Mouse (Mus musculus): ENCODE results near the gene Mccc1.

Gene Mccc1

DNA sequence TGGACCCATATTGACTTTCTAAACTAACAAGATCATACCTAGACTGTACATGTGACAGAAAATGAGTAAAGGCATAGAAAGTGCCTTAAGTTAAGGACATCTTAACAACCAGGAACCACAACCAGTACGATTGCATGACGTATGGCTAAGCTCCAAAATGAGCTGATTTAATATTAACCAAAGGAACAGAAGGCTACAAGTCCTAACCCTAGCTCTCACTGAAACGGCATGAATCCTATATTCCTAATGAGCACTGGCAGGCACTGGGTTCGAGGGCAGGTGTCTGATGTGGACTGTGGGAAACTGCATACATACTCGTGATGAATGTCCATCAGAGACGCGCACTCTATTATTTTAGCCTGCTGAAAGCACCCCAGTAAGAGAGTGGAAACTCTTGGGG, 69.1 kb downstream of the Mccc1 start:
- in situ Hi-C loops (cut with MboI; ENCODE audit: low pct_unique_long_range_greater_than_20kb in 1 of 2, low sequenced_read_pairs in 2 of 2, unreplicated experiment in 1 of 2) = no loop called here

DNA sequence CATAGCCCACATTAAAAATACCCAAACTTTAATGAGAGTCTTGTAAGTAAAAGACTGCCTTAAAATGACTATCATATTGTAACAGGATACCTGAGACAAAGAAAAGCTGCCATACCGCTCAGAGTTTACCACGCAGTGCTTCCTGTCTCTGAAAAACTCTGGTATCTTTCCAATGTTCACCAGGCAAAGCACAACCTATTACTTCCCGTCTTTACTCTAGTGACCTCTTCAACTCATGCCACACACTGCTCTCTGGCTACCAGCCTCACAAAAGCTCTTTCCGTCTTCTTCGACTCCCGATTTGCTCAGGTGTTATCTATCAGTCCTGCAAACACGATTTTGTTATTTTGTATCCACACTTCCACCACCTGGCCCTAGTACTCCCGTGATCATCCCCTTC, 70.6 kb downstream of the Mccc1 start:
- in situ Hi-C loops (cut with MboI; ENCODE audit: low pct_unique_long_range_greater_than_20kb in 1 of 2, low sequenced_read_pairs in 2 of 2, unreplicated experiment in 1 of 2) = no loop called here

DNA sequence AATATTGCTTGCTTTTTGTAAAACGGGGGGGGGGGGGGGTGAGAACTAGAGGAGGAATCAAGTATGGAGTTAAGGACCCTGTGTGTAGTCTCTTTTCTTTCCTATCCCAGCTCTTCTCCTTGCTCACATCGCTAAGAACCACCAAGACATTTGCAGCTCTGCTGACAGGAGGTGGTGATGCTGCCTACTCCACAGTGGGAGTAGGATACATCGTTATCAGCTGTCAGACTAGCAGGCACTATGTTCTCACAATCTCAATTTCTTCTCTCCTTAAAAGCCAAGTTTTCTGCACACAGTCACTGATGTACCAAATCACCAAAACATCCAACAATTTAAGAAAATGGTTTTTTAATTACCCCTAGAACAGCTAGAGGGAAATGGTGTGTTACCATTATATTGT, 71.1 kb downstream of the Mccc1 start:
- in situ Hi-C loops (cut with MboI; ENCODE audit: low pct_unique_long_range_greater_than_20kb in 1 of 2, low sequenced_read_pairs in 2 of 2, unreplicated experiment in 1 of 2) = no loop called here

DNA sequence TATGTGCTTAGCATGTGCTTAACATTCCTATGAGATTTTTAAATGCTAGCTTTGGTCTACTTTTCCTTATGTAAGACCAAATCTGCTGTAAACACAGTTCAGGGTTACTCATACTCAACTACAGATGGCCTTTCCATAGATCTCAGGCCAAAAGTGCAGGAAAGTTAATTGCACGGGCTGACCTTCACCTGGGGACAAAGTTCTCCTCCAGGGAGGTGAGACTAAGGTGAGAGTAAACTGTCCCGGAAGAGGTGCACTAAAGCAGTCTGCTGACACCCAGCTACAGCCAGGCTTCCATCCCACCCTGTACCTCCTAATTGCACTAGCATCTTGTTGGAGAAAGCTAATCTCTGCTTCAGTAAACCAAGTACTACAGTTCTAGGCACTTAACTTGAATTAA, 74.6 kb downstream of the Mccc1 start:
- in situ Hi-C loops (cut with MboI; ENCODE audit: low pct_unique_long_range_greater_than_20kb in 1 of 2, low sequenced_read_pairs in 2 of 2, unreplicated experiment in 1 of 2) = no loop called here

DNA sequence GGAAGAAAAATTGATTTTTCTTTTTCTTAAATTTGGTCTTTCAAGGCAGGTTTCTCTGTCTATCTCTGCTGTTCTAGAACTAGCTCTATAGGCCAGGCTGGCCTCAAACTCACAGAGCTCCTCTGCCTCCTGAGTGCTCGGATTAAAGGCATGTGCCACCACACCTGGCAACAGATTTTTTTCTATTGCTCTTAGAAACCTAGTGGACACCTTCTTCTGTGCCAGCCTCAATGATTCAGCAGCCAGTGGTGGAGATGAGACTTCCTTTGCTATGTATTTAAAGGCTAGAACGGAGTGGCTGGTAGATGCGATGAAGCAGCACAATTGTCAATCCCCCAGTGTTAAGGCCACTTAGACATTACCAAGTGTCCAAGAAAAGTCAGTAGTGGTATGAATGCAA, 76.5 kb downstream of the Mccc1 start:
- in situ Hi-C loops (cut with MboI; ENCODE audit: low pct_unique_long_range_greater_than_20kb in 1 of 2, low sequenced_read_pairs in 2 of 2, unreplicated experiment in 1 of 2) = no loop called here

DNA sequence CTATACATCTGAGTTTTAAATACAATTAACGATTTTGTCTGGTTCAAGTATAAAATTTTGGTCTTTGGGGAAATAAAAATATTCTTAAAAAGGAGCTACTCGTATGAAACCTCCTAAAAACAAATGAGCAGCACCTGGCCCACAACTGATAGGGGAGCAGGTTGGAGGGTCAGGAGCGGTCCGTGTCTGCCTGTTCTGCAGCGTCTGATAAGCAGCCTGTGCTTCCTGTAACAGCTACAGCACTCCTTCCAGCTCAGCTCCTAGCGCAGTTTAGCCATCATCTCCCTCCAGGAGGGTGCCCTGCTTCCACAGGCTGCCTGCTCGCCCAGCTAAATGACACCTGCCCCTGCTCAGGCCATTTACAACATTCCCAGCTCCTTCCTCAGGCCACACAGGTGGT, 77.0 kb downstream of the Mccc1 start:
- in situ Hi-C loops (cut with MboI; ENCODE audit: low pct_unique_long_range_greater_than_20kb in 1 of 2, low sequenced_read_pairs in 2 of 2, unreplicated experiment in 1 of 2) = no loop called here

DNA sequence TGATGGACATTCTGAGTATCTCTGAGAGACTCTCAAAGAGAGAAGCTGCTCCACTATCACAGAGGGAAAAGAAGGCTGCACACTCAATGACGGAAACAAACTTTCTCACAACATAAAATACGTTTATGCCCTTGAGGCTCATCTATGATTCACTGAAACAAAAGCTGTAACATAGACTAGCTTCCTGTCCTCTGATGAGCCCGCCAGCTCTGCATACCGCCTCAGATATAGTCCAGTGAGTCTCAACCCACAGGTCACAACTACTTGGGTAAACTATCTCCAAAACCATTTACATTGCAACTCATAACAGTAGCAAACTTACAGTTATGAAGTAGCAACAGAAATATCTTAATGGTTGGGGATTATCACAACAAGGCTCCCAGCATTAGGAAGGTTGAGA, 78.0 kb downstream of the Mccc1 start:
- in situ Hi-C loops (cut with MboI; ENCODE audit: low pct_unique_long_range_greater_than_20kb in 1 of 2, low sequenced_read_pairs in 2 of 2, unreplicated experiment in 1 of 2) = no loop called here

DNA sequence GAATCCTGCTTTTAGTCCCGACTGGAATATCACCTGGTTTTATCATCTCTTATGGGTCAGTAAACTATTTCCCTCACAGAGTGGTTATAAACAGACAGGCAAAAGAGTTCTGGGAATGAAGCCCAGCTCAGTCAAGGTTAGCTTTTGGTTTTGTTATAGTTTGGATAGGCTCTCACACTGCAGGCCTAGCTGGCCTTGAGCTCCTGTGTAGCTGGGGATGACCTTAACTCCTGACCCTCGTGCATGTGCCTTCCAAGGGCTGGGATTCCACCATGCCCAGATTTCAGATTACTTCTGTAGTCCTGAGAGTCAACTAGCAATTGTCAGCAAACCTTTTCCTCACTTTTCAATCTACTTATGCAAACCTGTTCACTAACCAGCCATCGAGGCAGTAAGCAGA, 82.2 kb downstream of the Mccc1 start:
- in situ Hi-C loops (cut with MboI; ENCODE audit: low pct_unique_long_range_greater_than_20kb in 1 of 2, low sequenced_read_pairs in 2 of 2, unreplicated experiment in 1 of 2) = no loop called here
